Mouse (Mus musculus) stomach, postnatal 0 days (tissue): ENCODE measurements around the gene Col23a1.

Experiments
- CTCF ChIP-seq: IDR thresholded peaks from 2 replicates; pipeline ENCODE4 v1.5.1; 2016; ENCODE audit warnings: antibody characterized with exemption, low read depth, mild to moderate bottlenecking, moderate library complexity
- EP300 ChIP-seq: optimal IDR thresholded peaks from 2 replicates; pipeline ENCODE3; 2016; ENCODE audit warnings: antibody characterized with exemption

GRCm38 (mm10) chr11:51621776-51622175, 332.1 kb downstream of the Col23a1 start:
- TF ChIP-seq CTCF (no peak), EP300 (no peak)
